Mouse (Mus musculus): ENCODE data around the gene Pttg1. TPM values are rescaled to one million over a fixed set of nuclear protein-coding genes. Genes with fewer than 3 reads are reported as not detected.

Pttg1 gene
- 162 TPM for polyA plus RNA-seq (2017; shearing (Covaris generic))

GRCm38 (mm10) chr11:43425824-43426413 is at the start of gene Pttg1:
Gene Pttg1, minus strand, starts transcription at chr11:43426251.

GRCm38 (mm10) chr11:43474225-43474774 is 48.2 kb upstream of the Pttg1 start, which contains the start of gene C1qtnf2:
Gene C1qtnf2, plus strand, starts transcription at chr11:43474276.

GRCm38 (mm10) chr11:43433254-43434023 is 7.4 kb upstream of the Pttg1 start, which contains the start of gene Slu7:
Gene Slu7, plus strand, starts transcription at chr11:43433744.

Other genes with a start within 250 kb of the Pttg1 start
- gene Slu7, start 7.5 kb upstream of the Pttg1 start, polyA plus RNA-seq (2017; shearing (Covaris generic)) = 108 TPM
- not detected for gene C1qtnf2, start 48.0 kb upstream of the Pttg1 start, polyA plus RNA-seq (2017; shearing (Covaris generic))
- not detected for gene Ccnjl, start 102.5 kb upstream of the Pttg1 start, polyA plus RNA-seq (2017; shearing (Covaris generic))
- gene 4933415A04Rik, start 160.8 kb upstream of the Pttg1 start, polyA plus RNA-seq (2017; shearing (Covaris generic)) = not detected
- gene Fabp6, start 175.3 kb upstream of the Pttg1 start, polyA plus RNA-seq (2017; shearing (Covaris generic)) = not detected

All from activated CD4-positive, CD25-positive, alpha-beta regulatory T cell, adult 9 weeks (primary cell).